Mouse (Mus musculus): ENCODE measurements around the gene Xirp1.

DNA sequence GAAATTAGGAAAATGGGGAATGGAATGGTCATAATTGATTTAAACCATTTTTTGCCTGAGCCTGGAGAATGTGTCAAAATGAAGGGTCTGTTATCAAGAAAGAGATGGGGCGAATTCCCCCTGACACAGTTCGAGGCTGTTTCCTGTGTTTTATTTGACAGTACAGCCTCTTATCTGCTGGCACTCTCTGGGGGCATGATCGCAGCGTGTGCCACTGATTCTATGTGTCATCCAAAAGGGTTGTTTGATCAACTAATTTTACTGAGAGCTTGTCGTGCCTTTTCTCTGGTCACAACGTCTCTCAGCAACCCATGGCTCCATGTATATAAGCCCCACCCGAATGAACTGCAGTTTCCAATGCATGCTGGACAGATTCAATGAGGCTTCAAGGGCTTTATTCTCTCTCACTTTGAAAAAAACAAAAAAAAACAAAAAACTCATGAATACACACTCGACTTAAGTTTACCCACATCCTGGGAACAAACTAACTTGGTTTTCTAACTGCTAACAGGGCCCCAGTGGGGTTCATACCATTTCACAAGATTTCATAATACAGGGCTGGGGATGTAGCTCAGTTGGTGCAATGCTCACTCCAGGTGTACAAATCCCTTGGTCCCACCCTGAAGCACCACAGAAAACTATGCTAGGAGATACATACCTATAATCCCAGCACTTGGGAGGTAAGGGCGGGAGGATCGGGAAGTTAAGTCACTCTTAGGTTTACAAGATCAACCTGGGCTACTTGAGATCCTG lies 30.1 kb downstream of the Xirp1 start:
- TF ChIP-seq EP300 (IDR thresholded peaks at IDR 0.05; ENCODE audit: low read depth in 1 of 2, low read length in 2 of 2) (peak; percentile 30 to 48; a peak in 2 of 4 replicates), JUND (IDR thresholded peaks at IDR 0.05; ENCODE audit: low read depth, low read length) (no peak)
